Mouse (Mus musculus) E14TG2a.4 (cell line): Measurements from ENCODE around the gene Fam168b.

Experiments
- CTCF ChIP-seq: conservative IDR thresholded peaks from 2 replicates; pipeline ENCODE4 v1.5.1; 2014; ENCODE audit warnings: low read length
- NANOG ChIP-seq: IDR thresholded peaks from 2 replicates; pipeline ENCODE4 v1.6.1; 2014; ENCODE audit warnings: borderline replicate concordance, low read length, mixed read lengths
- POU5F1 ChIP-seq: IDR thresholded peaks from 2 replicates; pipeline ENCODE4 v1.6.1; 2014; ENCODE audit warnings: low read length, borderline replicate concordance

DNA sequence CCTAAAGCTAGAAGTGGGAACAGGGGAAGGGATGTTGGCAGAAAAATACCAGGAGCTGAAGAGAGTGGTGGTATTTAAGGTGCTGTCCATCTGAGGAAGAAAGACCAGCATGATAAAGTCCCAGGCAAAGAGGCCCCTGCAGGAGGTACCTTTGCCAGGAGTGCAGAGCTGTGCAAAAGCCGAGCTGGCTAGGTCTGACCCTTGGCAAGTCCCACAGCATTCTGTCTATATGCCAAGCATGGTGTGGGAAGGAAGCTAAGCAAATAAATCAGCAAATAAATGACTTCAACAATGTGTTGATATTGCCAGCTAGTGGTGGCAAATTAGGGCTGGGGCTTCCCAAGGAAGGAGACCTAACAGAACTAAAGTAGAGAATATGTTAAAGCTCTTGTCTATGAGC, 76.0 kb downstream of the Fam168b start:
- no peak for TF ChIP-seq CTCF
- no peak for TF ChIP-seq NANOG
- no peak for TF ChIP-seq POU5F1
